Mouse (Mus musculus) leukemia stem cell, adult 10-12 weeks (primary cell): Measurements from ENCODE around the gene Gba. TPM values are rescaled to one million over a fixed set of nuclear protein-coding genes. Genes with fewer than 3 reads are reported as not detected.

Experiments
- polyA plus RNA-seq: library from polyadenylated mRNA; stranded (reverse); fragments of >175 nt; gene quantifications from 2 replicates; pipeline ENCODE4 v1.2.3, GENCODE M21; 2012; ENCODE audit warnings: low replicate concordance

Gba gene
- 5.4 and 6.8 TPM in 2 replicates for polyA plus RNA-seq

DNA sequence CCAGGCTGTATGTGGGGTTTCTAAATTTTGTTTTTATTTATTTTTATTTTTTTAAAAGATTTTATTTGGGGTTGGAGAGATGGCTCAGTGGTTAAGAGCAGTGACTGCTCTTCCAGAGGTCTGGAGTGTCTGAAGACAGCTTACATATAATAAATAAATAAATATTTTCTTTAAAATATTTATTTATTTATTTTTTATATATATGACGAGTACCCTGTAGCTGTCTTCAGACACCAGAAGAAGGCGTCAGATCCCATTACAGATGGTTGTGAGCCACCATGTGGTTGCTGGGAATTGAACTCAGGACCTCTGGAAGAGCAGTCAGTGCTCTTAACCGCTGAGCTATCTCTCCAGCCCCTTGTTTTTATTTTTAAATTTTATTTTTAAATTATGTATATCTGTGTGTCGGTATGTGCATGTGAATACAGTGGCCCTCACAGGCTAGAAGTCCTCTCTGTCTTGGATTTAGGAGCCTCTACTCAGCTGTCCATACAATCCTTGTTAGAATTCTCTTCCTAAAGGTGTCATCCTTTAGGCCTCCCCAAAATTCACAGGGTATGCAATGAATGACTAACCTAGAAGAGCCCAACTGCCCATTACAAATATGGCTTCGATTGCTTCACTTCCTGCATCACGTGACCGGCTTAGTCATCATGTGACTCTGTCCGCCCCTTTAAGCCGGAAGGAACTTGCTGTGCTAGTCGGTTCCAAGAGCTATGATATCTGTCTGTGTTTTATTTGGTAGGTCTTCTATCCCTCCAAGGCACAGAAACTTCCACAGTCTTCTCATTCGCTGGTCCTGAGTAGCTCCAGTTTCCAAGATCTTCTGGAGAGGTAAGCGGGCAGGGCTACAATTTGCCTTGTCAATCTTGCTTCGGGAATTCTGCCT lies at the start of gene Gba:
Gba (plus strand) TSS at position 676 of the 889 bp plus-strand sequence.

DNA sequence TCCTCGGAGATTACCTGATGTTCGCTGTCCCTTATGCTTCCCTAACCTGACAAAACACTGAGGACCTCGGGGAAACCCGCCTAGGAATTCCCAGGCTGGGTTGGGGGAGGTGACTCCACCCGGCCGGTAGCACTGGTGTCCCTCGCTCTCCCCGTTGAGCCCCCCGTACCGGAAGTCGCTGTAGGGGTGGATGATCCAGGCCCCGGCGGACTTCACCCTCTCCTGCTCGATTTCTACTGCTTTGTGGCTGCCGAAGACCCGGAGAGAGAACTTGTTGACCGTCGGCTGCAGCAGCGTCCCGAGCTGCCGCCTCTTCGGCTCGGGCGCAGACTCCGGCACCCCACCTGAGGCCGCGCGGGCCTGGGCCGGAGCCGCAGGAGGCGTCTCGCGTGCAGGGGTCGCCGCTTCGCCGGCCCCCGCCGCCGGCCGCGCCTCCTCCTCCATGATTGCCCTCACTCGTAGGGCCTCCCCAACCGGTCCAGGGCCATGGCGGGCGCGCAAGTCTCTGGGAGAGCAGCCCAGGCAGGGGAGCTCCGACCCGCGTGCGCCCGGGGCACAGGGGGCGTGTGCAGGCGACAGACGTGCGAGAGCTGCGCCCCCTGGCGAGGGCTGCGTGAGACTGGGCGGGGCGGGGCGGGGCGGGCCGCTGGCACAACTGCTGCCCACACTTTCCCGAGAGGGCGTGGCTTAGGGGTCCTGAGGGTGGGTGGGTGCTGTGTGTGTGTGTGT lies 42.9 kb upstream of the Gba start, which contains the start of gene Hcn3:
Hcn3 (minus strand) TSS at position 581 of the 729 bp plus-strand sequence.

DNA sequence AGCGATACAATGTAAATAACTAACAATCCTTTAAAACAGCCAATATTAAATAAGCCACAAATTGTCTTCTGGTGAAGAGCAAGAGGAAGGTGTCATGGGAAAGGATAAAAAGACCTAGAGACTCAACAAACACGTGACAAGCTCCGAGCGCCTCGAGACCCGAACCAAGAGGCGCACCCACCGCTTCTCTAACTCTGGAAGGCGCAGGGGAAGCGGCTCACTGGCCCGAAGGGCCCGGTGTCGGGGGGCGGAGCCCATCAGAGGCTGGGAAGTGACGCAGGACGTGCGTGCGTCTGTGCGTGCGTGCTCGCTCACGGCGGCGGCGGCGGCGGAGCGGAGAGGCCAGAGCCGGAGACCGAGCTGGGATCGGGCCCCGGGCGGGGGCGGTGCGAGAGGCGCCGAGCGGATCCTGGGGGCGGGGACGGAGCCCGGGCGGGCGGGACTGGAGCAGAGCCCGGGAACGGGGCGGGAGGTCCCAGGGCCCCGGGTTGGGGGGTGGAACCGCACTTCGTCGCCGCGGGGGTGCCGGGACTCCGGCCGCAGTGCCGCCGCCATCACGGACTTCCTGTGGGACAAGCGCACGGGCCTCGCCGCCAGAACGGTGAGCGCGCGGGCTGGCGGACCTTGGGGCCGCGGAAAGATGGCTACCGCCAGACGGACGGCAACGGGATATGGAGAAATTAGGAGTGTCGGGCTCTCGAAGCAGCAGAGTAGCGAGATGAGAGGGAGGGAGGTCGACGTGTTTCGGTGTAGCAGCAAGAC lies 38.0 kb upstream of the Gba start, which contains the start of gene Clk2:
Clk2 (plus strand) TSS at position 290 of the 762 bp plus-strand sequence.

DNA sequence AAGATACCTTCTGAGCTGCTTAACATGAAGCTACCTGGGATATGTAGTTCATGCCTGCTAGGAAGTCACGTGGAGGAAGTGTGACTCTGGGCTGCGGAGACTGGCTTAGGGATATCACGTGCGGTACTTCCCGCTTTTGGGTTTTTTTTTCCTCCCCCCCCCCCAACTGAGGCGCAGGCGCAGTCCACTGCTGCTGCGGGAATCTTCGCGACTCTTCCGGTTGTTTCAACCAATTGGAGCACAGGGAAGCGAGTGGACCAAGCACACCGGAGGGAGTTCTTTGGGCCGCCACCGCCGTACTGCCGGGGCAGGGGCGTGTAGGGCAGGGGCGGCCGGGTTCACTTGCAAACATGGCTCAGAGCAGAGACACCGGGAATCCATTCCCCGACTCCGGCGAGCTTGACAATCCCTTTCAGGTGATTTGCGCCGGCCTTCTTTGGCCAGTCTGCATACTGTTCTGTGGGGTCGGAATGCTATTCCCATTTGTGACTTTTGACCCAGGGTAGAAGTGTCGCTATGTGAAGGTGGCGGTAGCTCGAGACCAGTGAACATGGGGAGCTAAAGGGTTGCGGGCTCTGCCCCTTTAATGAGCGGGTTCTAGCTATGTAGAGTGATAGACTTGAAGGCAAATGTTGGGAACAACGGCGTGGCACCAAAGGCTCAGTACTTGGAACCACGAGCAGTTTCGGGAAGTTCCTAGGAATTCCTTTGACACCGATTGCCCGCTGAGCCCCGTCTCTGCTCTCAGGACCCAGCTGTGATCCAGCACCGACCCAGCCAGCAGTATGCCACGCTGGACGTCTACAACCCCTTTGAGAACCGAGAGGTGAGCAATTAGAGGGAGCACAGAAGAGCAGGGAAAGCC lies 25.3 kb upstream of the Gba start, which contains the start of gene Scamp3:
Scamp3 (plus strand) TSS at position 232 of the 865 bp plus-strand sequence.

DNA sequence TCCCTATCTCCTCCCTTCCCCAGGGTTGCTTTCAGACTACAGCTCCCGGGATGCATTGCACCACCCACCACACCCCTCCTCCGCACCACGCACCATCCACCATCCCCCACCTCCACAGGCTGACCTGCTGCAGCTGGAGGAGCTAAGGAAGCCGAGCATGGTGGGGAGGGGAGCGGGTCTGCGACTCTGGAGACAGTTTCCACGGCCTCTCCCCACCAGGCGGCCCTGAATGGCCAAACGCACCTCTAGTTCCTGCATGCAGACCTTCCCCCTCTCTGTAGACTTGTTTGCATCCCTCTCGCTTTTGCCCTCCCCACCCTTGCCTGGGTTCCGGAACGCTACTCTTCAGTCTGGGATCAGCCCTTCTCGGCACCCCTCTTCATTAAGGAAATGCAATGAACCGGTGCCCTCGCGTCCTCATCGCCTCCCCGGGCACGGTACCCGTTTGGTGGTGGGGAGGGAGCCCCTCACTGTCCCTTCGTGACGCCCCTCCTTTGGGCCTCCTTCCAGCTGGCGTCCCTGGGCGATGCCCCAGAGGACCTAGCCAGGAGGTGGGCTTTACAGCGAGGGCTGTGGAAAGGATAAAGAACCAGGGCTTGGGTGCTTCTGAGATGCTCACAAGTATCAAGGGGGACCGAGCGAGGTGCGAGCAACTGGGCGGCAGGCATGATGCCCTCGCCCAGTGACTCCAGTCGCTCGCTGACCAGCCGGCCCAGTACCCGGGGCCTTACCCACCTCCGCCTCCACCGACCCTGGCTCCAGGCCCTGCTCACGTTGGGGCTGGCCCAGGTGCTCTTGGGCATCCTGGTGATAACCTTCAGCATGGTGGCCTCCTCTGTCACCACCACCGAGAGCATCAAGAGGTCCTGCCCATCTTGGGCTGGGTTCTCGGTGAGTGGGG lies 19.4 kb upstream of the Gba start, which contains the start of gene Fam189b:
Fam189b (plus strand) TSS at position 86 of the 901 bp plus-strand sequence.

DNA sequence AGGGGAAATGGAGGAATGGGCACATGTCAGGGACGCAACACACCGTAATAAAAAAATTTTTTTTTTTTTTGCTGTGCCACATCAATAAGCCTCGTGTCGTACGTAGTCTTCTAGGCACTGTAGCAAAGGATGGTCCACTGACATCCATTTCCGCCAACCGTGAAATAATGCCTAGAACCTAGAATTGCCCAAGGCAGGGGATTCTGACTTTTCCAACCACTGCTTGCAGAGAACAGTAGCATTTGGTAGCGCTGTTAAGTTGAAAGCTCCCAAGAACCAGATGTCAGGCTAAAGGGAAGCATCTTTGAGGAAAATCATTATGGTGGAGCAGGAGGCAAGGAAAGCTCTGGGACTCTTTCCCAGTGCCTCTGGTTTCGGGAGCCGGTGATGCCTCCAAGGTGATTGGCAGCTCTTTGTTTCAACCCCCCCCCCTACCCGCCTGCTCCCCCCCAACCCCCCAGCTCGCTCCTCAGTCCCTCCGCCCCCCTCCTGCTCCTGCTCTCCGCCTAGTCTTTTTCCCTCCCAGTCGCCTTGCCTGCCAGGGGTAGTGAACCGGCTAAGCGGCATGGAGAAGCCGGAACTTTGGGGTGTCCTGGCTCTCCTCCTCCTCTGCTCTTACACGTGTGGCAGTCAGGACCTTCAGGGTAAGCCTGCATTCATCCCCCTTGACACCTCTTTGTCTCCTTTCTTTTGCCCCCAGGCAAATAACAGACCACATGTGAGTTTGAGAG lies 12.1 kb downstream of the Gba start, which contains the start of gene Thbs3:
Thbs3 (plus strand) TSS at position 500 of the 731 bp plus-strand sequence.

DNA sequence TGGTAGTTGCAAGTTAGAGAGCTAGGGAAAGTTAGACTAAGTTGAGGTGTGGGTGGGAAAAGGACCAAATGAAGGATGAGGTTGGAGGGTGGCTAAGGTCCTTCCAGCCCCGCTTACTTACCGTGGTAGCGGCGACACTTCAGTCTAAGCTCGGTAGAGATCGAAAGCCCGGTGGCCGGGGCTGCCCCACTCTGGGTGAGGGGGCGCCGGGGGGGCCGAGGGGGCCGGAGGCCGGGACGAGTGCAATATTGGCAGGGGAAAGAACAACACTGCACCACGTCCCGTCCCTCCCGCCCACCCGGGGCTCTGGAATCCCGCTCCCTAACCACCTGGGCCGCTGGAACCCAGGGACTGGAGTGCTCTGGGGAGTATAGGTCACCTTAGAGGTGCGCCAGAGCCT lies 24.2 kb downstream of the Gba start, which contains the start of gene Mtx1:
Mtx1 (minus strand) TSS at position 189 of the 400 bp plus-strand sequence.

DNA sequence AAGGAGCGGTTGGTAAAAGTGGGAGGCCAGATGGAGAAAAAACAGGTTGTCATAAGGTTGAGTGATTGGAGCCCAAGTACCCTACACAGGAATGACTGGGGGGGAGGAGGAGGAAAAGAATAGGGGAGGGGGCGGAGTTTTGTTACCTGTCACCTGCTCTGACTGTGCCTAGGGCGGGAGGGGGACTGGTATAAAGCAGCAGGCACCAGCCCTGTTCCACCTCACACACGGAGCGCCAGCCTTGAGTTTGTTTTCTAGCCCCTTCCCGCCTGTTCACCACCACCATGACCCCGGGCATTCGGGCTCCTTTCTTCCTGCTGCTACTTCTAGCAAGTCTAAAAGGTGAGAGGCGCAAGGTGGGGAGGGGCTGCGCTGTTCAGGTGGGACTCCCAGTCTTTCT lies 26.1 kb downstream of the Gba start, which contains the start of gene Muc1:
Muc1 (plus strand) TSS at position 222 of the 400 bp plus-strand sequence.

DNA sequence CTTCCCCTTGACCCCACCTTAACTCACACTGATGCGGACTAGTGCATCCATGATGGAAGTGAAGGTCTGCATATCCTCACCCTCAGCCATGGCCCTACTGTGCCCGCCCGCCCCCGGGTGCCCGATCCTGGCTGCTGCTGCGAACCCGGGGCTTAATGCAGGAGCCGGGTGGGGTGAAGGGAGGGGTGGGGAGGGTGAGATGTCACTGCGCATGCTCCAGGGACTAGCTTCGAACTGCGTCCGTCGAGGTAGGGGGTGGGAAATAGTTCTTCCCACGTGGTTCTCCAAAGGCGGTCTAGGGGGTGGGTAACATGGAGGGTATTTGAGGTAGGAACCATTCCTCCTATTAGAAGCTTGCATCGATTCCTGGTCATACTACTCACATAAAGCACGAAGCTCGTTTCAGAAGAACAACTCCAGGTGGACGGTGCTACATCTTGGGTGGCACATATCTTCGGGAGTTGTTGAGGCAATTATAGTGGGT lies 43.0 kb downstream of the Gba start, which contains the start of gene Krtcap2:
Krtcap2 (plus strand) TSS at position 279 of the 484 bp plus-strand sequence.

DNA sequence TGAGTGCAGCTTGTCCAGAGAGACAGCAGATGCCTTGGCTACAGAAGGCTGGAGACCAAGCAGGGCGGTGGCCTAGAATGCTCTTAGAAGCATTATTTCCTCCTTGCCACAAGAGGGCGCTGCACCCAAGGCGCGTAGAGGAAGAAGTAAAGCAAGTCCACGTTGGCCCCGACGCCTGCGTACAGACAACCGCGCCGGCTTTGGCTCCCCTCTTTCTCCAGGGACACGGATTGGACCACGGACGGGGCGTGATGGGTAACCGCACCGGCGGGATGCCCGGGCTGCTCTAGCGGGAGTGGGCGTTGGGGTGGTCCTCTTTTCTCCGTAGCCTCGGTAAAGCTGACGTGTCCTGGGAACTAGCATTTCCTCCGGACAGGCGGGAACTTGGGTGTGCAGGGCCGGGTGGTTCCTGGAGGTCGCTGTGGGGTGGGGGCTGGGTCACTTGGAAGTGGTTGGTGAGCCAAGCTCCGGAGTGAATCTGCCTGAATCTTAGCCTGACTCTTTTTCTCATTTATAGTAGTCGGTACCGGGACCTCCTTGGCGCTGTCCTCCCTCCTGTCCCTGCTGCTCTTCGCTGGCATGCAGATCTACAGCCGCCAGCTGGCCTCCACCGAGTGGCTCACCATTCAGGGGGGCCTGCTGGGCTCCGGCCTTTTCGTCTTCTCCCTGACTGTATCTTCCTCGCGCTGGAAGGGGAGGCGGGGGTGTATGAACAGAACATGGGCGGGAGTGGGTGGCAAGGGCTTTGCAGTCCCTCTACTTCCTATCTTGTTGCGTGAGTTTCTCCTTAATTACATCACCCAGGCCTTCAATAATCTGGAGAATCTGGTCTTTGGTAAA lies 43.8 kb downstream of the Gba start, which contains the start of gene Trim46:
Trim46 (minus strand) TSS at position 49 of the 840 bp plus-strand sequence.

Other genes starting within 250 kb of the Gba start
- gene Rusc1, start 109.6 kb upstream of the Gba start, polyA plus RNA-seq, result 12.2 and 18.4 TPM in 2 replicates
- 1.5 and 5.4 TPM in 2 replicates for gene Gm43738, start 101.8 kb upstream of the Gba start, polyA plus RNA-seq
- 2.5 and 4.7 TPM in 2 replicates for gene Fdps, start 101.0 kb upstream of the Gba start, polyA plus RNA-seq
- gene Pklr, start 66.8 kb upstream of the Gba start, polyA plus RNA-seq, result 289 and 608 TPM in 2 replicates
- 0.42 and 0.53 TPM in 2 replicates for gene Hcn3, start 42.7 kb upstream of the Gba start, polyA plus RNA-seq
- 23.7 and 40.4 TPM in 2 replicates for gene Clk2, start 38.1 kb upstream of the Gba start, polyA plus RNA-seq
- 198 and 209 TPM in 2 replicates for gene Scamp3, start 25.5 kb upstream of the Gba start, polyA plus RNA-seq
- gene Fam189b, start 19.8 kb upstream of the Gba start, polyA plus RNA-seq, result 55.0 and 89.5 TPM in 2 replicates
- 0.07 and 0.12 TPM in 2 replicates for gene Thbs3, start 12.3 kb downstream of the Gba start, polyA plus RNA-seq
- 448 and 636 TPM in 2 replicates for gene Mtx1, start 24.2 kb downstream of the Gba start, polyA plus RNA-seq
- gene Muc1, start 26.1 kb downstream of the Gba start, polyA plus RNA-seq, result 0.77 TPM in 1 of 2 replicates, not detected in the other
- gene Krtcap2, start 43.0 kb downstream of the Gba start, polyA plus RNA-seq, result 48.3 and 213 TPM in 2 replicates
- gene Trim46, start 43.4 kb downstream of the Gba start, polyA plus RNA-seq, result 2.6 and 5.4 TPM in 2 replicates
- 175 and 302 TPM in 2 replicates for gene Dpm3, start 56.4 kb downstream of the Gba start, polyA plus RNA-seq
- gene Slc50a1, start 67.6 kb downstream of the Gba start, polyA plus RNA-seq, result 10.0 and 13.3 TPM in 2 replicates
- 0.14 and 1.4 TPM in 2 replicates for gene Efna1, start 78.2 kb downstream of the Gba start, polyA plus RNA-seq
- gene Efna3, start 120.0 kb downstream of the Gba start, polyA plus RNA-seq, result not detected in 2 replicates
- 0.39 and 0.50 TPM in 2 replicates for gene Efna4, start 135.1 kb downstream of the Gba start, polyA plus RNA-seq
- 28.1 and 30.7 TPM in 2 replicates for gene Adam15, start 147.1 kb downstream of the Gba start, polyA plus RNA-seq
- gene Dcst2, start 159.0 kb downstream of the Gba start, polyA plus RNA-seq, result not detected in 2 replicates
- not detected in 2 replicates for gene Dcst1, start 162.3 kb downstream of the Gba start, polyA plus RNA-seq
- gene Zbtb7b, start 191.8 kb downstream of the Gba start, polyA plus RNA-seq, result 48.8 and 81.5 TPM in 2 replicates
- gene Lenep, start 199.9 kb downstream of the Gba start, polyA plus RNA-seq, result not detected in 2 replicates
- gene Flad1, start 208.9 kb downstream of the Gba start, polyA plus RNA-seq, result 6.2 and 29.0 TPM in 2 replicates
- gene Cks1b, start 215.5 kb downstream of the Gba start, polyA plus RNA-seq, result 26.6 and 26.7 TPM in 2 replicates
- gene Shc1, start 215.5 kb downstream of the Gba start, polyA plus RNA-seq, result 159 TPM in 2 replicates
- 423 and 488 TPM in 2 replicates for gene Pygo2, start 227.3 kb downstream of the Gba start, polyA plus RNA-seq
- gene Pbxip1, start 233.8 kb downstream of the Gba start, polyA plus RNA-seq, result 12.7 and 17.4 TPM in 2 replicates